Mouse (Mus musculus) left cerebral cortex, postnatal 25 days (tissue): ENCODE results near the gene Ddx25. TPM values are rescaled to one million over a fixed set of nuclear protein-coding genes. Genes with fewer than 3 reads are reported as not detected.
A peak's percentile ranks its signal among the peaks of the same experiment; 100 is the strongest.

ENCODE experiments used
- DNase-seq, 2 experiments: peaks; one replicate each; pipeline ENCODE4 v3.0.0; 2022; ENCODE audit warnings: low spot score in 2 of 2, mixed read lengths in 1 of 2
- intact Hi-C: fragments of 180-260 bp; cut with DNase I; formaldehyde crosslinking; loops from one replicate; pipeline ENCODE4 v1.15.1; 2025
- total RNA-seq, 2 experiments: library from RNA; stranded (reverse); gene quantifications; 2 replicates each; pipeline ENCODE4 v1.2.3; 2021

Ddx25 gene
- total RNA-seq, 2 experiments from 2014 or later = 14.1 to 14.6 TPM

- no peak for DNase-seq
- intact Hi-C loops = loop anchor here (5.0 kb wide), 1 partner anchor 121 kb away; the partner anchor contains the start of gene Cdon
Observed at GRCm38 (mm10) chr9:35543099-35543860, 15.0 kb downstream of the Ddx25 start.

GRCm38 (mm10) chr9:35541941-35542340, 16.4 kb downstream of the Ddx25 start:
- intact Hi-C loops = loop anchor here (5.0 kb wide), 1 partner anchor 120 kb away; the partner anchor contains the start of gene Cdon
- DNase-seq = no peak

- intact Hi-C loops = loop anchor here (5.0 kb wide), 1 partner anchor 119 kb away; the partner anchor contains the start of gene Cdon
- DNase-seq = peak; percentile 73 to 80
Observed at GRCm38 (mm10) chr9:35541488-35541887, 16.8 kb downstream of the Ddx25 start.

GRCm38 (mm10) chr9:35541024-35541423, 17.3 kb downstream of the Ddx25 start:
- DNase-seq = no peak
- intact Hi-C loops = loop anchor here (5.0 kb wide), 1 partner anchor 119 kb away; the partner anchor contains the start of gene Cdon

GRCm38 (mm10) chr9:35539001-35539750, 19.2 kb downstream of the Ddx25 start:
- intact Hi-C loops = no loop called here
- DNase-seq = no peak

- intact Hi-C loops = loop anchor here (1.0 kb wide), 1 partner anchor 254 kb away; no protein-coding TSS in a partner anchor
- no peak for DNase-seq
Observed at GRCm38 (mm10) chr9:35535876-35536275, 22.5 kb downstream of the Ddx25 start.

GRCm38 (mm10) chr9:35535110-35535509, 23.2 kb downstream of the Ddx25 start:
- intact Hi-C loops = loop anchor here (1.0 kb wide), 1 partner anchor 253 kb away; no protein-coding TSS in a partner anchor
- DNase-seq = peak; percentile 60 to 61

- intact Hi-C loops = no loop called here
- DNase-seq = no peak
Observed at GRCm38 (mm10) chr9:35533266-35533665, 25.1 kb downstream of the Ddx25 start.

GRCm38 (mm10) chr9:35529796-35530195, 28.5 kb downstream of the Ddx25 start:
- DNase-seq = no peak
- intact Hi-C loops = no loop called here

- intact Hi-C loops = no loop called here
- no peak for DNase-seq
Observed at GRCm38 (mm10) chr9:35529141-35529540, 29.2 kb downstream of the Ddx25 start.

- peak; percentile 77 to 88 for DNase-seq
- intact Hi-C loops = loop anchor here (1.0 to 5.0 kb wide), 3 partner anchors 42 to 242 kb away; no protein-coding TSS in a partner anchor
Observed at GRCm38 (mm10) chr9:35523941-35524411, 34.4 kb downstream of the Ddx25 start.

GRCm38 (mm10) chr9:35523541-35523940, 34.8 kb downstream of the Ddx25 start:
- intact Hi-C loops = loop anchor here (5.0 kb wide), 1 partner anchor 41 kb away; no protein-coding TSS in a partner anchor
- DNase-seq = peak; percentile 63 to 87

GRCm38 (mm10) chr9:35522821-35523515, 35.4 kb downstream of the Ddx25 start:
- intact Hi-C loops = loop anchor here (5.0 kb wide), 1 partner anchor 41 kb away; no protein-coding TSS in a partner anchor
- DNase-seq = no peak

GRCm38 (mm10) chr9:35522241-35522640, 36.1 kb downstream of the Ddx25 start:
- DNase-seq = no peak
- intact Hi-C loops = loop anchor here (5.0 kb wide), 1 partner anchor 40 kb away; no protein-coding TSS in a partner anchor

- intact Hi-C loops = loop anchor here (5.0 kb wide), 1 partner anchor 38 kb away; no protein-coding TSS in a partner anchor
Observed at GRCm38 (mm10) chr9:35520631-35521348, 37.5 kb downstream of the Ddx25 start.

GRCm38 (mm10) chr9:35518169-35518568, 40.2 kb downstream of the Ddx25 start, which contains the start of gene Gm1113:
Gm1113 (minus strand) TSS chr9:35518269.
- intact Hi-C loops = no loop called here
- no peak for DNase-seq

More at GRCm38 (mm10) chr9:35520631-35521348, 37.5 kb downstream of the Ddx25 start:
- DNase-seq = no peak

GRCm38 (mm10) chr9:35516711-35517110, 41.6 kb downstream of the Ddx25 start:
- DNase-seq = no peak
- intact Hi-C loops = no loop called here

GRCm38 (mm10) chr9:35516182-35516581, 42.1 kb downstream of the Ddx25 start:
- intact Hi-C loops = no loop called here
- no peak for DNase-seq

GRCm38 (mm10) chr9:35513900-35514299, 44.4 kb downstream of the Ddx25 start:
- DNase-seq = no peak
- intact Hi-C loops = no loop called here
